Mouse (Mus musculus): ENCODE measurements around the gene Wdr4. TPM values are rescaled to one million over a fixed set of nuclear protein-coding genes. Genes with fewer than 3 reads are reported as not detected.

Wdr4 gene
- polyA plus RNA-seq, 1 experiment from 2014 or later = 49.1 TPM

GRCm38 (mm10) chr17:31510944-31511343, 8.8 kb downstream of the Wdr4 start:
- WGBS = 94% methylated on average over 6 of the region's 6 CpGs
- Histone ChIP-seq H3K4me1 (replicated peaks; ENCODE audit: control insufficient read depth, insufficient read depth, low read length) (no peaks in the 10 kb centered on the region; the same call in 1 of the 2 replicates), H3K27ac (ENCODE audit: low read depth) (no peak overlapping the region), H3K36me3 (ENCODE audit: control insufficient read depth, insufficient read depth, low read length) (peaks cover 42% of the 10 kb centered on the region), H3K4me3 (ENCODE audit: low read depth, low read length) (peak overlapping the region; percentile 82; the same call in 1 of the 2 replicates), H3K9ac (ENCODE audit: low read length) (no peak overlapping the region), H3K27me3 (replicated peaks; ENCODE audit: control insufficient read depth, insufficient read depth, low read length) (no peaks in the 10 kb centered on the region), H3K4me2 (ENCODE audit: low read length) (peak overlapping the region; percentile 85), H3K9me3 (ENCODE audit: control insufficient read depth, low read length) (no peaks in the 10 kb centered on the region)
- ATAC-seq (replicated peaks; ENCODE audit: low FRiP score, low TSS enrichment, low read depth) (no peak), DNase-seq (ENCODE audit: low spot score) (no peak)

GRCm38 (mm10) chr17:31506282-31506681, 13.5 kb downstream of the Wdr4 start:
- no peak overlapping the region for H3K27ac ChIP-seq (ENCODE audit: low read depth)
- DNase-seq (ENCODE audit: low spot score) = no peak
- 80% methylated on average over 7 of the region's 7 CpGs for WGBS
- H3K9ac ChIP-seq (ENCODE audit: low read length) = no peak overlapping the region
- H3K4me3 ChIP-seq (ENCODE audit: low read depth, low read length) = no peak overlapping the region
- no peak overlapping the region for H3K4me2 ChIP-seq (ENCODE audit: low read length)
- ATAC-seq (replicated peaks; ENCODE audit: low FRiP score, low TSS enrichment, low read depth) = no peak
- H3K4me1 ChIP-seq (replicated peaks; ENCODE audit: control insufficient read depth, insufficient read depth, low read length) = no peaks in the 10 kb centered on the region; the same call in 1 of the 2 replicates
- H3K9me3 ChIP-seq (ENCODE audit: control insufficient read depth, low read length) = no peaks in the 10 kb centered on the region
- H3K27me3 ChIP-seq (replicated peaks; ENCODE audit: control insufficient read depth, insufficient read depth, low read length) = no peaks in the 10 kb centered on the region
- H3K36me3 ChIP-seq (ENCODE audit: control insufficient read depth, insufficient read depth, low read length) = peaks cover 85% of the 10 kb centered on the region

DNA sequence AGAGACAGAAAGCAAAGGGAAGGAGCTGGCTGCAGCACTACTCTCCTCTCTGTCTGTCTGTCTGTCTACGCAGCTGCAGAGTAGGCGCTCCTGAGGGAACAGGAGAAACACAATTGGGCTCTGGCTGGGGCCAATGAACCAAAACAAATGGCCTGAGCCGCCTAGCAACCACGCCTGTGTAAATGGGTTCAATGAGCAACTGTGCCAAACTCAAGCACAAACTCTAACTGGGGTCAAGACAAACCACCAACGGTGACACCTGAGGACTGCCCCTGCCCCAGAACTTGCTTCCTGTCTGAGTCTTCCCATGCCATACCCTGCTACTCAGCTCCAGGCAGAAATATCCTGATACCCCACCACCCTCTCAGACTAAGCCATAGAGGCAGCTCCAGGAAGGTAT, 14.8 kb downstream of the Wdr4 start:
- no peak overlapping the region for H3K9ac ChIP-seq (ENCODE audit: low read length)
- H3K4me1 ChIP-seq (replicated peaks; ENCODE audit: control insufficient read depth, insufficient read depth, low read length) = no peaks in the 10 kb centered on the region
- ATAC-seq (replicated peaks; ENCODE audit: low FRiP score, low TSS enrichment, low read depth) (no peak), DNase-seq (ENCODE audit: low spot score) (no peak)
- H3K9me3 ChIP-seq (ENCODE audit: control insufficient read depth, low read length) = no peaks in the 10 kb centered on the region
- H3K36me3 ChIP-seq (ENCODE audit: control insufficient read depth, insufficient read depth, low read length) = peaks cover 91% of the 10 kb centered on the region
- H3K4me3 ChIP-seq (ENCODE audit: low read depth, low read length) = no peak overlapping the region
- WGBS = 87% methylated on average over 5 of the region's 5 CpGs
- H3K4me2 ChIP-seq (ENCODE audit: low read length) = no peak overlapping the region
- H3K27ac ChIP-seq (ENCODE audit: low read depth) = no peak overlapping the region
- H3K27me3 ChIP-seq (replicated peaks; ENCODE audit: control insufficient read depth, insufficient read depth, low read length) = no peaks in the 10 kb centered on the region

- H3K27me3 ChIP-seq (replicated peaks; ENCODE audit: control insufficient read depth, insufficient read depth, low read length) = no peaks in the 10 kb centered on the region
- H3K9ac ChIP-seq (ENCODE audit: low read length) = no peak overlapping the region
- H3K36me3 ChIP-seq (ENCODE audit: control insufficient read depth, insufficient read depth, low read length) = peaks cover 91% of the 10 kb centered on the region
- H3K4me2 ChIP-seq (ENCODE audit: low read length) = no peak overlapping the region
- no peak overlapping the region for H3K27ac ChIP-seq (ENCODE audit: low read depth)
- H3K9me3 ChIP-seq (ENCODE audit: control insufficient read depth, low read length) = no peaks in the 10 kb centered on the region
- no peak overlapping the region for H3K4me3 ChIP-seq (ENCODE audit: low read depth, low read length)
- no peaks in the 10 kb centered on the region for H3K4me1 ChIP-seq (replicated peaks; ENCODE audit: control insufficient read depth, insufficient read depth, low read length)
- DNase-seq (ENCODE audit: low spot score) = no peak
- ATAC-seq (replicated peaks; ENCODE audit: low FRiP score, low TSS enrichment, low read depth) = no peak
- WGBS = 96% methylated on average over 2 of the region's 2 CpGs
Measured at GRCm38 (mm10) chr17:31503936-31504335, 15.8 kb downstream of the Wdr4 start.

GRCm38 (mm10) chr17:31503337-31503736, 16.4 kb downstream of the Wdr4 start:
- Histone ChIP-seq H3K9ac (ENCODE audit: low read length) (no peak overlapping the region), H3K4me3 (ENCODE audit: low read depth, low read length) (no peak overlapping the region), H3K4me1 (replicated peaks; ENCODE audit: control insufficient read depth, insufficient read depth, low read length) (no peaks in the 10 kb centered on the region), H3K27me3 (replicated peaks; ENCODE audit: control insufficient read depth, insufficient read depth, low read length) (no peaks in the 10 kb centered on the region), H3K36me3 (ENCODE audit: control insufficient read depth, insufficient read depth, low read length) (peaks cover 91% of the 10 kb centered on the region), H3K4me2 (ENCODE audit: low read length) (no peak overlapping the region), H3K27ac (ENCODE audit: low read depth) (no peak overlapping the region), H3K9me3 (ENCODE audit: control insufficient read depth, low read length) (no peaks in the 10 kb centered on the region)
- no peak for ATAC-seq (replicated peaks; ENCODE audit: low FRiP score, low TSS enrichment, low read depth)
- no peak for DNase-seq (ENCODE audit: low spot score)
- 92% methylated on average over 12 of the region's 12 CpGs for WGBS

- DNase-seq (ENCODE audit: low spot score) (no peak), ATAC-seq (replicated peaks; ENCODE audit: low FRiP score, low TSS enrichment, low read depth) (no peak)
- Histone ChIP-seq H3K4me1 (replicated peaks; ENCODE audit: control insufficient read depth, insufficient read depth, low read length) (no peaks in the 10 kb centered on the region), H3K36me3 (ENCODE audit: control insufficient read depth, insufficient read depth, low read length) (peaks cover 91% of the 10 kb centered on the region), H3K9me3 (ENCODE audit: control insufficient read depth, low read length) (no peaks in the 10 kb centered on the region), H3K27ac (ENCODE audit: low read depth) (no peak overlapping the region), H3K4me2 (ENCODE audit: low read length) (no peak overlapping the region), H3K4me3 (ENCODE audit: low read depth, low read length) (no peak overlapping the region), H3K27me3 (replicated peaks; ENCODE audit: control insufficient read depth, insufficient read depth, low read length) (no peaks in the 10 kb centered on the region), H3K9ac (ENCODE audit: low read length) (no peak overlapping the region)
- WGBS = 89% methylated on average over 12 of the region's 12 CpGs
Measured at GRCm38 (mm10) chr17:31502261-31502927, 17.4 kb downstream of the Wdr4 start.

DNA sequence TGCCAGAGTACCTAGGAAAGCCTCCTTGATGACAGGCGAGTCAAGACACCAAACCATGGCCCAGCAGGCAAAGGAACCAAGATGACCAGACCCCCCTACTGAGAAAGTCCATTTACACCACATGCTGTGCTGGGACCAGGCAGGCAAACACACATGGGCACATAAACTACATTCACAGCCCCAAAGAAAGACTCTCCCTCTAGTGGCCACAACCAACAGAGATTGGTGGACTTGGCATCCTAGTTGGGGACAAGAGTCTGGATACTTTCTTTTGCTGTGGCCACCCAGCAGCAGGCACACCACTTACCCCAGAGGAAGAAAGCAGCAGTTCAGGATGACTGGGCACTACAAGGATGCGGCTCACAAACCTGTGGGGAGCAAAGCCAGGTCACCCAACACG, 18.9 kb downstream of the Wdr4 start:
- H3K4me3 ChIP-seq (ENCODE audit: low read depth, low read length) = no peak overlapping the region
- H3K9me3 ChIP-seq (ENCODE audit: control insufficient read depth, low read length) = no peaks in the 10 kb centered on the region
- no peaks in the 10 kb centered on the region for H3K27me3 ChIP-seq (replicated peaks; ENCODE audit: control insufficient read depth, insufficient read depth, low read length)
- H3K27ac ChIP-seq (ENCODE audit: low read depth) = no peak overlapping the region
- ATAC-seq (replicated peaks; ENCODE audit: low FRiP score, low TSS enrichment, low read depth) = no peak
- no peak for DNase-seq (ENCODE audit: low spot score)
- H3K4me1 ChIP-seq (replicated peaks; ENCODE audit: control insufficient read depth, insufficient read depth, low read length) = no peaks in the 10 kb centered on the region
- no peak overlapping the region for H3K4me2 ChIP-seq (ENCODE audit: low read length)
- H3K36me3 ChIP-seq (ENCODE audit: control insufficient read depth, insufficient read depth, low read length) = peaks cover 91% of the 10 kb centered on the region
- H3K9ac ChIP-seq (ENCODE audit: low read length) = no peak overlapping the region
- 85% methylated on average over 3 of the region's 3 CpGs for WGBS

DNA sequence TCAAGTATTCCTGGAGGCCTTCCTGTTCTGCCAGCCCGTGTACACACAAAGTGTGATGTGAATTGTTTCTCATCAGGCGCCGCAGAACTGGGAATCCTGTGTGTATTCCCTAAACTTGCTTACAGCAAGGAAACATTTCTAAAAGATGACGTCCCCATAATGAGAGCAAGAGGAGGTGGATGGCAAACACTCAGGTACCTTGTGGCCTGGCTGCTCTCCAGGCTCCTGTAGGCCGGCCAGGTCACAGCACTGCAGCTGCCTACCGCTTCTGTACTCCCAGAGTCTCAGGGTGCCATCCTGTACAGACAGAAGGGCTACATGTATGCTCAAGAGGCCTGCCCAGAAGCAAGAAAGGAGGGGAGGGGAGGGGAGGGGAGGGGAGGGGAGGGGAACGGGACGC, 19.4 kb downstream of the Wdr4 start:
- Histone ChIP-seq H3K27me3 (replicated peaks; ENCODE audit: control insufficient read depth, insufficient read depth, low read length) (no peaks in the 10 kb centered on the region), H3K9ac (ENCODE audit: low read length) (no peak overlapping the region), H3K27ac (ENCODE audit: low read depth) (no peak overlapping the region), H3K4me2 (ENCODE audit: low read length) (no peak overlapping the region), H3K4me3 (ENCODE audit: low read depth, low read length) (no peak overlapping the region), H3K4me1 (replicated peaks; ENCODE audit: control insufficient read depth, insufficient read depth, low read length) (no peaks in the 10 kb centered on the region), H3K9me3 (ENCODE audit: control insufficient read depth, low read length) (no peaks in the 10 kb centered on the region), H3K36me3 (ENCODE audit: control insufficient read depth, insufficient read depth, low read length) (peaks cover 91% of the 10 kb centered on the region)
- 92% methylated on average over 8 of the region's 8 CpGs for WGBS
- no peak for ATAC-seq (replicated peaks; ENCODE audit: low FRiP score, low TSS enrichment, low read depth)
- no peak for DNase-seq (ENCODE audit: low spot score)

DNA sequence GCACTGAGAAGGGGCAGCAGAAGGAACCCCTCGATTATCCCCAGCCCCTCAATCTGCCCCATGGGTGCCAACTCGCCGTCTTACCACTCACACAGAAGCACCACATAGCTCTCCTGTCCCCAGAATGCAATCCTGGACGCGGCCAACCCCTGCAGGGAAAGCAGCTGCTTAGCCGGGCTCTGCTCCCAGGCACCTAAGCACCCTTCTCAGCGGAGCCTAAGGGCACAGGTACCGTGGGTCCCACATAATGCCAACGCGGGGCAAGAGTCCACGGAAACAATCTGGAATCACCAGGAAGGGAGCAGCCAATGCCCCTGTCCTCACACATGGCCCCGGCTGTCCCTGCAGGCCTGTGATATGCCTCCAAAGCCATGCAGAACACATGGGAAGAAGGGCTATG, 20.1 kb downstream of the Wdr4 start:
- Histone ChIP-seq H3K27ac (ENCODE audit: low read depth) (no peak overlapping the region), H3K27me3 (replicated peaks; ENCODE audit: control insufficient read depth, insufficient read depth, low read length) (no peaks in the 10 kb centered on the region), H3K36me3 (ENCODE audit: control insufficient read depth, insufficient read depth, low read length) (peaks cover 87% of the 10 kb centered on the region), H3K4me3 (ENCODE audit: low read depth, low read length) (no peak overlapping the region), H3K4me1 (replicated peaks; ENCODE audit: control insufficient read depth, insufficient read depth, low read length) (no peaks in the 10 kb centered on the region), H3K9ac (ENCODE audit: low read length) (no peak overlapping the region), H3K4me2 (ENCODE audit: low read length) (no peak overlapping the region), H3K9me3 (ENCODE audit: control insufficient read depth, low read length) (no peaks in the 10 kb centered on the region)
- no peak for ATAC-seq (replicated peaks; ENCODE audit: low FRiP score, low TSS enrichment, low read depth)
- WGBS = 96% methylated on average over 12 of the region's 12 CpGs
- no peak for DNase-seq (ENCODE audit: low spot score)

All from intestine, embryonic 14.5 days (tissue).